Comparison of ENCODE assay signal across 10 mouse cellular contexts in the genomic region with DNA sequence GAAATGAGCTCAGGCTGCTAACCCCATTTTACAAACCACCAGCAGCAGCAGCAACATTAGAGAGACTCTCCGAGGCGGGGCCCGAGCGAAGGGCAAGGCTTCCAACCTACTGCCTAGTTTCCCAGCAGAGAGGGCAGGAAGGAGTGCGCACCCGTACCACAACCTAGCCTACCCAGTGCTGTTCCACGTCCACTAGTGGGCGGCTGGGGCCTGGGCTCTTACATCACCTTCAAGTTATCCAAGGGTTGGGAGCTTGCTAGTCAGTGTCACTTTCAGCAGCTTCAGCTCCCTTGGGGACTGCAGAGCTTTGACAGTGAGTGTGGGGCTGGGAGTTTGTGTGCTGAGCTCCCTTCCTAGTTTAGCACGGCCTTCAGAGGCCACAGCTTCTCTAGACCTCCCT. TPM values are rescaled to one million over a fixed set of nuclear protein-coding genes. Genes with fewer than 3 reads are reported as not detected.
DNase-seq lines count a peak whose midpoint lies in the region; ATAC-seq and TF ChIP-seq lines count a peak whose summit lies in the region.
"Had no signal": no experiment of that assay in that cellular context is flagged by ENCODE, and none has a peak within 500 bp of the region (broad histone marks: within the 10 kb centered on the region; RNA-seq: fewer than 3 reads in every experiment).

No protein-coding gene starts in this region.

- no peaks in the 10 kb centered on the region for H3K36me3 ChIP-seq in hindbrain, postnatal 0 days (ENCODE audit: insufficient read depth, low read length)
- H3K36me3 ChIP-seq in hindbrain, embryonic 12.5 days: no peaks in the 10 kb centered on the region
- no peaks in the 10 kb centered on the region for H3K36me3 ChIP-seq in liver, embryonic 14.5 days (replicated peaks; ENCODE audit: control insufficient read depth, insufficient read depth, low read depth)
- H3K36me3 ChIP-seq: neural tube, embryonic 15.5 days had no signal

- H3K4me2 ChIP-seq in hindbrain, postnatal 0 days (ENCODE audit: low read depth, low read length): no peak overlapping the region
- H3K4me2 ChIP-seq in hindbrain, embryonic 12.5 days (replicated peaks): no peak overlapping the region
- no peak overlapping the region for H3K4me2 ChIP-seq in liver, embryonic 14.5 days (ENCODE audit: low read depth)
- H3K4me2 ChIP-seq: neural tube, embryonic 15.5 days had no signal

- no peak overlapping the region for H3K4me3 ChIP-seq in hindbrain, postnatal 0 days (ENCODE audit: low read length)
- no peak overlapping the region for H3K4me3 ChIP-seq in hindbrain, embryonic 12.5 days
- H3K4me3 ChIP-seq in liver, embryonic 14.5 days (ENCODE audit: insufficient read depth in 1 of 2, low read depth in 2 of 2, low read length in 2 of 2): no peak overlapping the region
- H3K4me3 ChIP-seq: neural tube, embryonic 15.5 days had no signal

- no peak for TF ChIP-seq EP300 in liver, embryonic 14.5 days (IDR thresholded peaks at IDR 0.05; ENCODE audit: low read depth)

- H3K27ac ChIP-seq in hindbrain, postnatal 0 days: peak overlapping the region; percentile 48; the same call in 1 of the 2 replicates
- H3K27ac ChIP-seq in hindbrain, embryonic 12.5 days: no peak overlapping the region; the same call in 1 of the 2 replicates
- peak overlapping the region; percentile 25 for H3K27ac ChIP-seq in liver, embryonic 14.5 days
- H3K27ac ChIP-seq: neural tube, embryonic 15.5 days had no signal

- H3K9me3 ChIP-seq in hindbrain, postnatal 0 days (ENCODE audit: low read length): no peaks in the 10 kb centered on the region
- no peaks in the 10 kb centered on the region for H3K9me3 ChIP-seq in hindbrain, embryonic 12.5 days (replicated peaks)
- H3K9me3 ChIP-seq in liver, embryonic 14.5 days (ENCODE audit: control insufficient read depth, low read length): no peaks in the 10 kb centered on the region
- H3K9me3 ChIP-seq: neural tube, embryonic 15.5 days had no signal

- no peak for ATAC-seq in hindbrain, postnatal 0 days
- no peak for ATAC-seq in hindbrain, embryonic 12.5 days (ENCODE audit: low FRiP score)
- ATAC-seq in common myeloid progenitor, adult 5-6 weeks (replicated peaks; ENCODE audit: low read depth, poor library complexity, severe bottlenecking): peak; percentile 29
- peak; percentile 49 to 54 for ATAC-seq in hematopoietic stem cell, adult 5-6 weeks (replicated peaks in 1 of 2; ENCODE audit: insufficient read depth in 1 of 2, low FRiP score in 2 of 2, low TSS enrichment in 1 of 2, low read depth in 1 of 2, poor library complexity in 2 of 2, severe bottlenecking in 2 of 2)
- 0 out of 2 replicates have a peak, but pooled peaks have one; percentile 3 for ATAC-seq in liver, embryonic 14.5 days (ENCODE audit: insufficient read depth)

- no peaks in the 10 kb centered on the region for H3K27me3 ChIP-seq in hindbrain, postnatal 0 days (ENCODE audit: insufficient read depth, low read length)
- H3K27me3 ChIP-seq in hindbrain, embryonic 12.5 days: no peaks in the 10 kb centered on the region
- no peaks in the 10 kb centered on the region for H3K27me3 ChIP-seq in liver, embryonic 14.5 days (ENCODE audit: control insufficient read depth, insufficient read depth, low read length)
- H3K27me3 ChIP-seq: neural tube, embryonic 15.5 days had no signal

- H3K9ac ChIP-seq in hindbrain, postnatal 0 days (replicated peaks; ENCODE audit: low read length): no peak overlapping the region
- H3K9ac ChIP-seq in hindbrain, embryonic 12.5 days: no peak overlapping the region
- H3K9ac ChIP-seq in liver, embryonic 14.5 days (replicated peaks): no peak overlapping the region; the same call in 1 of the 2 replicates
- H3K9ac ChIP-seq: neural tube, embryonic 15.5 days had no signal

- 79% methylated on average over 9 of the region's 9 CpGs for WGBS in hindbrain, postnatal 0 days
- 73% methylated on average over 9 of the region's 9 CpGs for WGBS in hindbrain, embryonic 12.5 days
- WGBS in liver, embryonic 14.5 days (ENCODE audit: insufficient replicate concordance): 32% methylated on average over 9 of the region's 9 CpGs

- TF ChIP-seq CTCF in hindbrain, postnatal 0 days (IDR thresholded peaks at IDR 0.05; ENCODE audit: low read depth): no peak
- no peak; the same call in 1 of the 2 replicates for TF ChIP-seq CTCF in liver, embryonic 14.5 days (IDR thresholded peaks at IDR 0.05; ENCODE audit: low read depth)

- H3K4me1 ChIP-seq in hindbrain, postnatal 0 days (ENCODE audit: insufficient read depth, low read length): peaks cover 9% of the 10 kb centered on the region; the same call in 1 of the 2 replicates
- H3K4me1 ChIP-seq in hindbrain, embryonic 12.5 days: peaks cover 19% of the 10 kb centered on the region
- peaks cover 16 to 55% of the 10 kb centered on the region in 2 experiments for H3K4me1 ChIP-seq in liver, embryonic 14.5 days (replicated peaks; ENCODE audit: control insufficient read depth in 2 of 2, insufficient read depth in 2 of 2, low read length in 1 of 2)

- DNase-seq in hindbrain, postnatal 0 days (ENCODE audit: low spot score): no peak
- no peak for DNase-seq in liver, embryonic 14.5 days (ENCODE audit: low read depth in 3 of 3, low spot score in 3 of 3)
- DNase-seq in spleen, adult 12 weeks (ENCODE audit: low spot score): no peak
- no peak for DNase-seq in frontal cortex, postnatal 25 days (ENCODE audit: low spot score in 2 of 2)
- DNase-seq in right cerebral cortex, postnatal 4 days: no peak
- DNase-seq: layer of hippocampus, adult 9-11 months had no signal

RNA-seq across cellular contexts. Expression of gene Egfl7, which starts 8.4 kb away (rescaled TPM):
- 70.4 and 79.5 TPM in 2 replicates for total RNA-seq in hindbrain, postnatal 0 days (2014; rRNA removed)
- polyA plus RNA-seq in hindbrain, postnatal 0 days (2015; fragmentation: Nextera tagmentation; extraction: Ambion mirVana): 74.8 and 76.5 TPM in 2 replicates
- polyA plus RNA-seq in hindbrain, embryonic 12.5 days (2016; fragmentation: Nextera tagmentation; extraction: Ambion mirVana): 61.4 and 72.1 TPM in 2 replicates
- total RNA-seq in common myeloid progenitor, adult 5-6 weeks (2017): 54.9 and 57.0 TPM in 2 replicates
- total RNA-seq in hematopoietic stem cell, adult 5-6 weeks (2017): 145 and 179 TPM in 2 replicates
- 61.7 and 68.0 TPM in 2 replicates for polyA plus RNA-seq in liver, embryonic 14.5 days (2012; rRNA removed)
- 46.8 and 47.6 TPM in 2 replicates for polyA plus RNA-seq in liver, embryonic 14.5 days (2014; fragmentation: Nextera tagmentation; extraction: Ambion mirVana)

RNA-seq across cellular contexts. Expression of gene Gm20532, which starts 15.0 kb away (rescaled TPM):
- total RNA-seq in hindbrain, postnatal 0 days (2014; rRNA removed): not detected in 2 replicates
- not detected in 2 replicates for polyA plus RNA-seq in hindbrain, postnatal 0 days (2015; fragmentation: Nextera tagmentation; extraction: Ambion mirVana)
- polyA plus RNA-seq in hindbrain, embryonic 12.5 days (2016; fragmentation: Nextera tagmentation; extraction: Ambion mirVana): not detected in 2 replicates
- total RNA-seq in common myeloid progenitor, adult 5-6 weeks (2017): not detected in 2 replicates
- total RNA-seq in hematopoietic stem cell, adult 5-6 weeks (2017): 0.88 TPM in 1 of 2 replicates, not detected in the other
- polyA plus RNA-seq in liver, embryonic 14.5 days (2012; rRNA removed): not detected in 2 replicates
- polyA plus RNA-seq in liver, embryonic 14.5 days (2014; fragmentation: Nextera tagmentation; extraction: Ambion mirVana): not detected in 2 replicates
- polyA plus RNA-seq: neural tube, embryonic 15.5 days had no signal

RNA-seq across cellular contexts. Expression of gene Agpat2, which starts 32.8 kb away (rescaled TPM):
- 12.2 and 13.9 TPM in 2 replicates for total RNA-seq in hindbrain, postnatal 0 days (2014; rRNA removed)
- 6.2 and 8.2 TPM in 2 replicates for polyA plus RNA-seq in hindbrain, postnatal 0 days (2015; fragmentation: Nextera tagmentation; extraction: Ambion mirVana)
- polyA plus RNA-seq in hindbrain, embryonic 12.5 days (2016; fragmentation: Nextera tagmentation; extraction: Ambion mirVana): 11.7 and 13.1 TPM in 2 replicates
- total RNA-seq in common myeloid progenitor, adult 5-6 weeks (2017): 32.2 and 38.7 TPM in 2 replicates
- 49.6 and 81.5 TPM in 2 replicates for total RNA-seq in hematopoietic stem cell, adult 5-6 weeks (2017)
- polyA plus RNA-seq in liver, embryonic 14.5 days (2012; rRNA removed): 27.2 and 29.8 TPM in 2 replicates
- polyA plus RNA-seq in liver, embryonic 14.5 days (2014; fragmentation: Nextera tagmentation; extraction: Ambion mirVana): 31.4 and 32.8 TPM in 2 replicates

RNA-seq across cellular contexts. Expression of gene Notch1, which starts 54.9 kb away (rescaled TPM):
- 75.2 and 75.9 TPM in 2 replicates for total RNA-seq in hindbrain, postnatal 0 days (2014; rRNA removed)
- polyA plus RNA-seq in hindbrain, postnatal 0 days (2015; fragmentation: Nextera tagmentation; extraction: Ambion mirVana): 9.2 and 10.0 TPM in 2 replicates
- 38.0 and 41.0 TPM in 2 replicates for polyA plus RNA-seq in hindbrain, embryonic 12.5 days (2016; fragmentation: Nextera tagmentation; extraction: Ambion mirVana)
- total RNA-seq in common myeloid progenitor, adult 5-6 weeks (2017): 6.5 and 13.7 TPM in 2 replicates
- 21.6 and 23.7 TPM in 2 replicates for total RNA-seq in hematopoietic stem cell, adult 5-6 weeks (2017)
- polyA plus RNA-seq in liver, embryonic 14.5 days (2012; rRNA removed): 1.7 and 1.8 TPM in 2 replicates
- 2.1 and 2.3 TPM in 2 replicates for polyA plus RNA-seq in liver, embryonic 14.5 days (2014; fragmentation: Nextera tagmentation; extraction: Ambion mirVana)

RNA-seq across cellular contexts. Expression of gene Fam69b, which starts 56.9 kb away (rescaled TPM):
- total RNA-seq in hindbrain, postnatal 0 days (2014; rRNA removed): 289 and 302 TPM in 2 replicates
- 129 and 142 TPM in 2 replicates for polyA plus RNA-seq in hindbrain, postnatal 0 days (2015; fragmentation: Nextera tagmentation; extraction: Ambion mirVana)
- polyA plus RNA-seq in hindbrain, embryonic 12.5 days (2016; fragmentation: Nextera tagmentation; extraction: Ambion mirVana): 70.1 and 73.7 TPM in 2 replicates
- 17.5 and 19.9 TPM in 2 replicates for total RNA-seq in common myeloid progenitor, adult 5-6 weeks (2017)
- total RNA-seq in hematopoietic stem cell, adult 5-6 weeks (2017): 28.3 and 57.6 TPM in 2 replicates
- polyA plus RNA-seq in liver, embryonic 14.5 days (2012; rRNA removed): 0.78 and 0.94 TPM in 2 replicates
- polyA plus RNA-seq in liver, embryonic 14.5 days (2014; fragmentation: Nextera tagmentation; extraction: Ambion mirVana): 0.70 and 0.78 TPM in 2 replicates

Comparison
In these comparisons a context has a peak if more than half of its experiments do, and no peak if none do; other contexts are left out.
1. ATAC-seq: peak in common myeloid progenitor, adult 5-6 weeks (single experiment), hematopoietic stem cell, adult 5-6 weeks (2 of 2) and liver, embryonic 14.5 days (single experiment); none in hindbrain, postnatal 0 days (single experiment) and hindbrain, embryonic 12.5 days (single experiment).